Mouse (Mus musculus): ENCODE results near the gene Srsf10. TPM values are rescaled to one million over a fixed set of nuclear protein-coding genes. Genes with fewer than 3 reads are reported as not detected.

Srsf10 gene
- polyA plus RNA-seq (2017; shearing (Covaris generic)) = 100 to 1,000 TPM; 126 to 150 TPM

GRCm38 (mm10) chr4:135855536-135856222 lies at the start of gene Srsf10:
Gene Srsf10, plus strand, starts transcription at chr4:135855747.

GRCm38 (mm10) chr4:135873526-135874202 lies 18.1 kb downstream of the Srsf10 start, which contains the start of gene Pnrc2:
Gene Pnrc2, minus strand, starts transcription at chr4:135873850.

GRCm38 (mm10) chr4:135895071-135895571 lies 39.6 kb downstream of the Srsf10 start, which contains the start of gene Cnr2:
Gene Cnr2, plus strand, starts transcription at chr4:135895394.

Other genes starting within 250 kb of the Srsf10 start
- under 1 TPM in 1 of 2 experiments, not detected in 1; 0.20 TPM for gene Ifnlr1, start 169.5 kb upstream of the Srsf10 start, polyA plus RNA-seq (2017; shearing (Covaris generic))
- not detected for gene Il22ra1, start 127.6 kb upstream of the Srsf10 start, polyA plus RNA-seq (2017; shearing (Covaris generic))
- gene Myom3, start 96.0 kb upstream of the Srsf10 start, polyA plus RNA-seq (2017; shearing (Covaris generic)) = not detected
- 100 to 1,000 TPM; 203 to 210 TPM for gene Pnrc2, start 18.1 kb downstream of the Srsf10 start, polyA plus RNA-seq (2017; shearing (Covaris generic))
- 10 to 100 TPM in 1 of 2 experiments, 1 to 10 TPM in 1; 8.5 to 11.3 TPM for gene Cnr2, start 39.6 kb downstream of the Srsf10 start, polyA plus RNA-seq (2017; shearing (Covaris generic))
- 100 to 1,000 TPM in 1 of 2 experiments, 10 to 100 TPM in 1; 89.7 to 112 TPM for gene Fuca1, start 65.0 kb downstream of the Srsf10 start, polyA plus RNA-seq (2017; shearing (Covaris generic))
- gene Hmgcl, start 90.7 kb downstream of the Srsf10 start, polyA plus RNA-seq (2017; shearing (Covaris generic)) = 10 to 100 TPM; 74.0 to 76.3 TPM
- 10 to 100 TPM; 15.4 to 35.5 TPM for gene Gale, start 108.0 kb downstream of the Srsf10 start, polyA plus RNA-seq (2017; shearing (Covaris generic))
- gene Lypla2, start 116.9 kb downstream of the Srsf10 start, polyA plus RNA-seq (2017; shearing (Covaris generic)) = 100 to 1,000 TPM; 289 to 317 TPM
- 10 to 100 TPM; 72.6 to 84.9 TPM for gene Pithd1, start 131.5 kb downstream of the Srsf10 start, polyA plus RNA-seq (2017; shearing (Covaris generic))
- 10 to 100 TPM; 40.6 to 84.9 TPM for gene Eloa, start 166.0 kb downstream of the Srsf10 start, polyA plus RNA-seq (2017; shearing (Covaris generic))
- gene Rpl11, start 197.7 kb downstream of the Srsf10 start, polyA plus RNA-seq (2017; shearing (Covaris generic)) = 100 to 1,000 TPM; 331 to 438 TPM